Mouse (Mus musculus) fat pad, adult 2 months (tissue): Measurements from ENCODE around the gene Kantr.
"Not testable (repeated sequence)": the region's sequence is repeated elsewhere in the genome, so short reads cannot be mapped to it uniquely, and the experiment has no call there.

Source experiments
- DNase-seq: peaks from one replicate; pipeline ENCODE4 v3.0.0-alpha.2; 2011; ENCODE audit warnings: low read depth, low spot score; ENCODE audit errors: extremely low read depth

Gene Kantr

DNA sequence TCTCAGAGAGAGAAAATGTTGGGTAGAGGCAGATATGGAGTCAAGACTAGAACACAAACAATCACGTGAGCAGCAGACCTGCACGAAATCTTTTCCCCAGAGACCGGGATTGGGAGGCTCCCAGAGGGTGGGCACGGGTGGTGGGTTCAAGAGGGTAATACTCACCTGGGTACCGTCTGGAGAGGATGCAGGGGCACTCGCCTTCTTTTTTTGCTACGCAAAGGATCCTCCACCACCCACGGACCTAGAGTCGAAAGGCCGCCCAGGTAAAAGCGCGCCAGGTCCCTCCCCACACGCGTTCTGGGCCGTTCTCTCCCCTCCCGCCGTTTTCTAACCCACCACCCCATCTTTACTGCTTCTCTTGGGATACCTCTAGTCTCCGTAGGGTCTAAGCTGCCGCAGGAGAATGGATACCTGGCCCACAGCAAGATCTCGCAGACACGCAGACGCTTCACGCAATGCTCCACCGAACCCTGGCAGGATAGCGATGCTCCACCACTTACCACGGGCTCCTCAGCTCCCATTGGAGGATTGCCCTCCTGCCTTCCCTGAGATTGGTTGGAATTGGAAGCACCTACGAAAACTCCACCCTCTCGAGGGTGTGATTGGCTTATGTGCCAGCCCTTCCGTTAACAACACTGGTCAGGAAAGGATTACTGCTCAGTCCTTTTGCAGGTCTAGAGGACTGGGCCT, at the start of gene Kantr:
Gene Kantr (minus strand): TSS at position 500 of the 693 bp plus-strand sequence.
- DNase-seq: peak; percentile 63

DNA sequence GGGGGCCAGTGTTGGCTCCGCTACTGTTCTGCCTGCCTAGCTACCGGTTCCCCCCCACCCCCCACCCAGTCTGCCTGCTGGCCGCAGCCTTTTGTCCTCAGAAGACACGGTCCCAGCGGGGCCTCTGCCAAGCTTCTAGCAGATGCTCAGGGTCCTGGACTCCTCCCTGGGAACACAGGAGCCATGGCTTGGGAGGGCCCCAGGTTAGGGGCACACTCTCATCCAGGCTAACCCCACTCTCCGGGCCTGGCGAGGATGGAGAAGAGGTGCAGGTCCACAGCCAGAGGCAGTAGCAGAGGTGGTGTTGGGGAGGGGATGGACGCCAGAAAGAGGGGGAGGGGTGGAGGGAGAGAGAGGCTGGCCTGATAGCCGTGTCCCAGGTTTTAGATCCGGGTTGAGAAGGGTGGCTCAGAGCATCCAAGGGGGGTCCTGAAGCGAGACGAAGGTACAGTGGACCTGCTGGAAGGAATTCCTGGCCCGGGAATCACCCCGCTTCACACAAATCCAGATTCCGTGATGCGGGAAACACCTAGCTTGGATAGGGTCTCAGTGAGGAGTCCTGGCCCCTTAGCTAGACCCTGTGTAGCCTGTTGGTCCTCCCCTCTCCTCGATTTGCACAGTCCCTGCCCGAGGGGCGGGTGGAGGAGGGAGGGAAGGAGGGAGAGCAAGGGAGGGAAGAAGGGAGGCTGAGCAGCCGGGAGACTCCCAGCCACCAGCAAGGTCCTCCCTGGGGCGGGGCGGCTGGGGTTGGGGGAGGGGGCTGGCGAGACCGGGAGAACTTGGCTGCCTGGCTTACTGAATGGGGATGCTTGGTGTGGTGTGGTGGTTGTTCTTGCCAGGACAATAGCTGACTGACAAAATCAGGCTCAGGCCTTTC, 41.3 kb upstream of the Kantr start, which contains the start of gene Gpr173:
Gene Gpr173 (minus strand): TSS at position 308 of the 877 bp plus-strand sequence.
- no peak for DNase-seq

DNA sequence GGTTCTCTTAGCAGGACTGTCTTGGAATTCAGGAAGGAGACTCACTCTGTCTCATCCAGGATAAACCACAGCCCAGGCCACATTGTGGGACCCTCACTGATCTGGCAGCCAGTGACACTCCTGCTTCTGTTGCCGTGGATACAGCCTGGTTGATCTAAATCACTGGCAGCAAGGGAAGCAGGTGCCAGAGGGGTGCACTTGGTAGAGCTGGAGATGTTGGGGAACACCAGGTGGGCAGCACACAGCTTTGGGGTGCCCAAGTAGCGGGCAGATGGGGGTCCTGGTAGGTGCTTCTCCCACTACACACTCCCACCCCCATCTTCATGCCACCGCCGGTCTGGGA, 40.7 kb upstream of the Kantr start:
- DNase-seq: no peak

DNA sequence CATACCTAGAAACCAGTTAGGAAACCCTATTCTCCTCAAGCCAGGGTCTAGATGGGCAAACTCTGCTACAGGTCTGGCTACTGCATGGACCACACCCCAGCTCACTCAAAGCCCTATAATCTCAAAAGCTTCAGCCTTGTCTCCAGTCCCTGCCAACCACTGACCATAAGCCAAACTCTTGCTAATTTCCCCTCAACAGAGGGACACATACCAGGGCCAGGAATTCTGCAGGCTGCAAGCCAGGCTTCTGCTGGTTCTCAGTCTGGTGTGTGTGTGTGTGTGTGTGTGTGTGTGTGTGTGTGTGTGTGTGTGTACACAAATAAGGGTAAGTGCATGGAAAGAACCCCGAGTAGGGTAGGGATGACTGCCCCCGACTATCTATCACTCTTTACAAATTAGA, 39.1 kb upstream of the Kantr start:
- DNase-seq: no peak

DNA sequence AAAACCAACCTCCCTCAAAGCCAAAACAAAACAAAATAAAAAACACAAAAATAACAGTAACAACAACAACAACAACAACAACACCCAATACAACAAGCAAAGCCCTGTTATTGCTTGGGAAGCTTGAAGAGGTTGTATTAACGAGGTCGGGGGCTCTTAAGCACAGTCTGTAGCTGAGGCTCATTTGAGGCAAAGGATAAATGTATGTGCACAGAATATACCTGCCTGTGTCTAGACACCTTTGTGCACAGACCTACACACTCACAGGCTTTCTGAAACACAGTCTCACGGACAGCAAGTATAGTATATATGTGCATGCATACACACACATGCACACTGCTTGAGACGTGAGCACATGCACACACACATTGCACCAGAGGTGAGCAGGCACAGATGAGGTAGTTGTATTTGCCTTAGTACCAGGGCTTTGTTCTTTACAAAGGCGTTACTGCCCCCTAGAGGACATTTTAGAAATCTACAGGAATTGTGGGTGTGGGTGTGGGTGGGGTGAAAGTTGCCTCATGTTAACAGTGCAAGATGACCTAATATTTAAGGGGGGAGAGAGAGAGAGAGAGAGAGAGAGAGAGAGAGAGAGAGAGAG, 25.4 kb upstream of the Kantr start:
- no peak for DNase-seq

DNA sequence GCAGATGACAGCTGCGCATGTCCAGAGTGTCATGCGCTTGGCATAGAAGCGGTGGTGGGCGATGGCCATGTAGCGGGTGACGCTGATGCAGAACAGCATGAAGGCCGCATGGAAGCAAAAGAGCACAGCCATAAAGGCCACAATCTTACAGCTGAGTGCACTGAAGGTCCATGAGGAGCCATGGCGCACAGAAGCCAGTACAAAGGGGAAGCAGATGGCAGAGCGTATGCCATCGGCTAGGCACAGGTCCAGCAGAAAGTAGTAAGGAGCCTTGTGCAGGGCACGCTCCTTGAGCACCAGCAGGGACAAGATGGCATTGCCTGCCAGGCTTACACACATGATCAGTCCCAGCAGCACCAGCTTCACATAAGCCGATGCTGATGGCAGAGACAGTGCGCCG, 19.7 kb upstream of the Kantr start:
- no peak for DNase-seq

DNA sequence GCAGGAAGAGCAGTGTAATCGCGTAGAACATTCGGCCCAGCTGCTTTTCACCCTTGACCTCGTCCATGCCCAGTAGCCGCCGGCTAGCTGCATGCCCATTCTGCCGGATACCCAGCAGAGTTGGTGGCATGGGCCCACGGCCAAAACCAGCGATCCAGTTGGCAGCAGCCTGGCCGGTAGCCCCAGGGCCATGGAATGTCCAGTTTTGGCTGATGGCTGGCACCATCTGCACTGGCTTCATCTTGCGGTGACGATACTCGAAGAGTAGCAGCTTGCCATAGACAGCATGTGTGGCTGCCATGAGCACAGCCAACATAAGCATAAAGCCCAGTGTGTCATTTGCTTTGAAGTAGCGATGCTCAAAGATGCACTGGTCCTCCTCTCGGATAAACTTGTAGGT, 19.3 kb upstream of the Kantr start:
- DNase-seq: no peak

DNA sequence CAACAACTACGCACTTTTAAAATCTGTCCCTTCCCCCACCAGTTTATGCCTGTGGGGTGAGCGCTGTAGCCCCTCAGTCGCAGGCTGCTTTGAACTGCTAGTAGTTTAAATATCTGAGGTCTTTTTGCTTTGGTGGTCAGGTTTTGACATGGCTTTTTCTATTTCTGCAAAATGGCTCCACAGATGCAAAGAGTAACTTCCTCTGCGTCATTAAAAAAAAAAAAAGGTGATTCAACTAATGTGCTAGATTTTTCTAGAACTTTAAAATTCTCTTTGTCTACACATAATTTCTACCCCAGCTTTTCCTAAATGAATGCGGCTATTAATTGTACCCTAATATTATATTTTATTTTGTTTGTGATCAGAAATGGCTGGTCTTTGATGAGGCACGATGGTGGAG, 15.6 kb upstream of the Kantr start:
- DNase-seq: no peak

DNA sequence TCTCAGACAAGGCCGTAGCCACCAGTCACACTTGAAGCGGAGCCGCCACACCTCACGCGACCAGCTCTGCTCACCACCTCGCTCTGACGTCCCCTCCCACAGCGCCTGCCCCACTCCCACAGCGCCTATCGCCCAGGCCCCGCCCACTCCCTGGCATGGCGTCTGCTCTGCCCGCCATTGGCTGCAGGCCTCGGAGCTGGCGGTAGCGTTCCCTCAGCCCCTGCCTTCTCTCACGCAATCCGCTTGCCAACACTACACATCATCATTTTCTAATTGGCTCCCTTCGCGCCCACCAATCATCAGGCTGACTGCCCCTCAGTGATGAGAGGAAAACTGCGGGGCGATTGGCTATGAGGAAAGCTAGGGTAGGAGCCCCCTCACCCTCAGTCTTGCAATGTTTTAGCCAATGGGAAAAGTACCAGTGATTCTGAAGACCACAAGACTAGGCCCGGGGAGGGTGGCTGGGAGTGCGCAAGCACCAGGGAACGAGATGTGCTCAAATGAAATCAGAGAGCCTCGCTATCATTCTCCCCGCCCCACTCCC, 15.1 kb upstream of the Kantr start, which contains the start of gene Tspyl2:
Gene Tspyl2 (minus strand): TSS at position 68 of the 544 bp plus-strand sequence.
- no peak for DNase-seq

DNA sequence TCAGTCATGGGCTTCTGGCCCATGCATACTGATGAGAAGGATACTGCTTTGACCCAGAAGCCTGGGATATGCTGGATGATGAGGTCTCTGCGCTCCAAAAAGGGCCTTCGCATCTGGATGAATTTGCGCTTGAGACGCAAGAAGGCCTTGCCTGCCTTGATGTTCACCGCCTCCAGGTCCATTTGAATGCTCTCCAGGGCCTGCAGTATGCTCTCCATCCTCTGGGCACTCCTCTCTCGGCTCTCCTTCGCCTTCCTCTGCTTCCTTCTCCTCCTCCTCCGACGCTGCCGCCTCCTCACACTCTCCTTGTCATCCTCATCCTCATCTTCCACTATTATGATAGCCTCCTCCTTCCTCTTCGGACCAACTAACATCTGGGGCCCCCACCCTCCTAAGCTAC, 14.2 kb upstream of the Kantr start:
- no peak for DNase-seq

DNA sequence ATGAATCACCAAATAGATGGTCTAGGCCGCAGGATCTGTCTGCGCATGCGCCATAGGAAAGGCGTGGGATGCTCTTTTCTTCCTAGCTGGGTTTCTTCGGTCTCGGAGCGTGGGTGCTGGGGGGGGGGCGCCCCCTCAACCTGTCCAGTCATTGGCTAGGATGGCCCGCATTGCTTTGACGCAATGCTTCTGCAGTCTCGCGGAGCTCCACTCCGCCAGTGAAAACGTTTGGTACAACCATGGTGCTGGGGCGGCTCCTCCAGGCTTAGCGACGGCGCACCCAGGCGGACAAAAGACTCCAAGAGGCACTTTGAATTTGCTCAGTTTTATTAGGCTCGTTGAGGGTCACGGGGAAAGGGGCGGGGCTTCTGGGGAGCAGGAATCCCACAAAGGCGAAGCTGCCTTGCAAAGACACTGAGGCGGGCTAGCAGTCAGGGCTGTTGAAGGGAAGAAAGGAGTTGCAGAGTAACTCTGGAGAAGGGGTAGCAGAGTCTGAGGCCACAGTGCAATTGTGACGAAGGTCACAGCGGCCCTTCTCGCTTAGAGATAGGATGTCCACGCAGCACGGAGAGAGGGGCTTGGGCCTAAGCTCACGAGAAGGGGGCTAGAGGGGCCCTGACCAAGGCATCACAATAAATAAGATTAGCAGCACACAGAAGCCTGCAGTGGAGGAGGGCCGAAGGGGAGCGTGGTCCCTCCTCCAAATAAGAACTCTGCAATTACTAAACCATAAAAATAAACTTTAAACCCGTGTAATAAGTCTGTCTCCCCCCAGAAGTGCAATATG, 9.4 kb upstream of the Kantr start:
- DNase-seq: peak; percentile 43

DNA sequence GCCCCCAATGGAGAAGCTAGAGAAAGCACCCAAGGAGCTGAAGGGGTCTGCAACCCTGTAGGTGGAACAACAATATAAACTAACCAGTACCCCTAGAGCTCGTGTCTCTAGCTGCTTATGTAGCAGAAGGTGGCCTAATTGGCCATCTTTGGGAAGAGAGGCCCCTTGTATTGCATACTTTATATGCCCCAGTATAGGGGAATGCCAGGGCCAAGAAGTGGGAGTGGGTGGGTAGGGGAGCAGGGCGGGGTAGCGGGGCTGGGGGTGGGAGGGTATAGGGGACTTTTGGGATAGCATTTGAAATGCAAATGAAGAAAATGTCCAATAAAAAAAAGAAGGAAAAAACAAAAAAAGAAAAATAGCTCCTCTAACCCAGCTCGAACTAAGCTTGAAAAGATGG, 8.8 kb upstream of the Kantr start:
- not testable (repeated sequence) for DNase-seq

DNA sequence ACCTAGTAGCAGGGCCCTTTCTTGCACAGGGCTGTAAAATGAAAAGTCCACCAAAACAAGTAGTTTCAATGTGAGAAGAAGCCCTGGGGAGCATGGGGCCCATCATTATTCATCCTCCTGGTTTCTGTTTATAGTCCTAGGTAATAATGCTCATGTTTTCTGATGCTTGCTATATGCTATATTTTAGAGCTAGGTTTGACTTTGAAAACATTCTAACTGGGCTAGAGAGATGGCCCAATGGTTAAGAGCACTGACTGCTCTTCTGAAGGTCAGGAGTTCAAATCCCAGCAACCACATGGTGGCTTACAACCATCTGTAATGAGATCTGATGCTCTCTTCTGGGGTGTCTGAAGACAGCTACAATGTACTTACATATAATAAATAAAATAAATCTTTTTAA, 2.1 kb upstream of the Kantr start:
- DNase-seq: not testable (repeated sequence)

DNA sequence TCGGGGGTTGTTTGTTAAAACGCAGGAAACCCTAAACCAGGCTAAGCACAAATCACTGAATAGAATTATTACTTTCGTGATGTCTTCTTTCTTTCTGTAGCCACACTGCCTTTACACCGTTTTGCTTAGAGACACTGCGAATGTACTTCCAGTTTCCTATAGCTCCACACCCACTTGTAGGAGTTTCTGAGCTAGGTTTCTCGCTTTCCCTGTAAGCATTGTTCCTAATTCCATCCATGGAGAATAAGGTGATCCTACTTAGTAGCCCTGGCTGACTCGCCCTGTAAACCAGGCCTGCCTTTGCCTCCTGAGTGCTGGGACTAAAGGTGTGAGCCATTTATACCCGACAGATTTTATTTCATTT, 376 bp upstream of the Kantr start:
- DNase-seq: no peak

DNA sequence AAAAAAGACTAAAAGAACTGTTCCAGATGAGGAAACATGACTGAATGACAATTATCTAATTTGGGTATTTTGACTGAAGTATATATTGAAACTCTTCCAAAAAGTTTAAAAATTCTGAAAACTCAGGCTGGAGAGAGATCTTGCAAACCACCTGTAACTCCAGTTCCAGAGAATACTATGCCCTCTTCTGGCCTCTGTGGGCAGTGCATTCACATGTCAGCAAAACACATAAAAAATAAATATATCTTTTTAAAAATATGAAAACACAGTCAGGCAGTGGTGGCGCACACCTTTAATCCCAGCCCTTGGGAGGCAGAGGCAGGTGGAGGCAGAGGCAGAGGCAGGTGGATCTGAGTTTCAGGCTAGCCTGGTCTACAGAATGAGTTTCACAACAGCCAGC, 3.7 kb downstream of the Kantr start:
- DNase-seq: no peak

DNA sequence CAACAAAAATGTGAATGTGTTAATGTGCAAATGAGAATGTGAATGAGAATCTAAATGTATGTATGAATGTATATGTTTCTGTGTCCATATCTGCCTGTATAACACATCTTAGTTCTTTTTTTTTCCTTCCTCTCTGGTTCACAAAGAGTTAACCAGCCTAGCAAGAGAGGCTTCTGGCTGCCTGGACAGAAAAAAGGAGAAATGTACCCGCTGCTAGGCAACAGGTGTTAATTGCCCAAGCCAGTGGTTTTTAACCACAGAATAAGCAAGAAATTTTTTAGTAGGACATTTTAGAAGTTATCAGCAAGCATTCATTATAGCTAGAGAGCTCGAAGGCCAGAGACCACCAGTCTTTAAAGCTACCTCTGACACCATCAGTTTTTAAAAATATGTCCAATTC, 4.5 kb downstream of the Kantr start:
- DNase-seq: no peak

DNA sequence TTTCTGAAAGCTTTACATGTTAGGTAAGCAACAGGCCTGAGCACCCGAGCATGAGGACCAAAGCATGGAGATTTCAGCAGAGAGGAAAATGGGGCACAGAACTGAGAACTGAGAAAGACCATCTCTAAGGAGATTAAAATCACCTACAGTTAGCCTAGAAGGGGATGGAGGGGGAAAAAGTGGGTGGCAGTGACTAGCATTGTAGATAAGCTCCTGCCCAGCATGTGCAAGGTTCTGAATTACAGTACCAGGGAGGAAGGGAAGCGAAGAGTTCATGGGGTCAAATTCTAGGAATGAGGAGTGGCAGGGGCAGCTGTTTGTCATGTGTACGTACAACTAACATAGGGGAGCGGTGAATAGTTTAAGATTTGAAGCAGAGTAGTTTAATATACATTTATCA, 6.8 kb downstream of the Kantr start:
- no peak for DNase-seq

DNA sequence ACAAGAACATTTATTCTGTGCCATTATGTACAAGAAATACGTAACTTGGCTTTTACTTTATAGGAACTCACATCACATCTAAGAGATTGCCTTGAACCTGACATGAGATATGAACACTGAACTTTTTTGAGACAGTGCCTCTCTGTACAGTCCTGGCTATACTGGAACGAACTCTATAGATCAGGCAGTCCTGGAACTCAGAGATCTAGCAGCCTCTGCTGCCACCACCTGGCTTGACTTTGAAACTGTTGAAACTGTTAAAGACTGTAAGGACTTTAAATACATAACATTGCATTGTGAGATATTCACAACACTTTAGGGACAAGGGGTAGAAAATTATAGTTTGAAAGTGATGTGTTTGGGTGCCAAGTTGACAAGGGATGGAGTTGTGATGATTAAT, 19.4 kb downstream of the Kantr start:
- no peak for DNase-seq

DNA sequence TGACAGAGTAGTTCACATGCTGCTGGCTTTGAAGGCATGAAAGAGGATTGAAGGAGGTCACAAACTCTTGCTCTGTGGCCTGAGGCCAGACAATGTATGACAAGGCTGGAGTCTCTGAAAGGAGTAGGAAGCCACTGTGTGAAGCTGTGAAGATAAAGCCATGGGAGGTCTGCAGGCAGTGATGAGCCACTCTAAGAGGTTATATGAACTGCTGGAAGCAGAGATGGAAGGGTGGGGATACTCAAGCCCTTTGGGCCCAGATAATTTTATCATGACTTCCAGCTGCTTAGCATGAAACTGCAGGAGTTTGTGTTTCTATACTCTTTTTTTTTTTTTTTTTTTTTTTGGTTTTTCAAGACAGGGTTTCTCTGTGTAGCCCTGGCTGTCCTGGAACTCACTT, 19.9 kb downstream of the Kantr start:
- DNase-seq: no peak

DNA sequence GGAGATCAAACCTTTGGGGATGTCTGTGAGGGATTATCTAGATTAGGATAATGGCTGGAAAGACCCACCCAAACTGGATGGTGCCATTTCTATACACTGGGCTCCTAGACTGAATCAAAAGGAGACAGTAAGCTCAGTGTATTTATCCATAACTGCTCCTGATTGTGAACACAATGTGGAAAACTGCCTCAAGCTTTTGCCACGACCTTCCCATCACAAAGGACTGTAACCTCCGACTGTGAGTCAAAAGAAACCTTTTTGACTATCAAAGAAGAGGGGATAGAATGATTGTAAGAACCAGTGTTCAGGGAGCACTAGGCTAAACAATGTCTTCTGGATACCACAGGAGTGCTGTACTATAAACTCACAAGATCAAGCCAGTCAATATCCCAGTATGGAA, 21.1 kb downstream of the Kantr start:
- DNase-seq: no peak

DNA sequence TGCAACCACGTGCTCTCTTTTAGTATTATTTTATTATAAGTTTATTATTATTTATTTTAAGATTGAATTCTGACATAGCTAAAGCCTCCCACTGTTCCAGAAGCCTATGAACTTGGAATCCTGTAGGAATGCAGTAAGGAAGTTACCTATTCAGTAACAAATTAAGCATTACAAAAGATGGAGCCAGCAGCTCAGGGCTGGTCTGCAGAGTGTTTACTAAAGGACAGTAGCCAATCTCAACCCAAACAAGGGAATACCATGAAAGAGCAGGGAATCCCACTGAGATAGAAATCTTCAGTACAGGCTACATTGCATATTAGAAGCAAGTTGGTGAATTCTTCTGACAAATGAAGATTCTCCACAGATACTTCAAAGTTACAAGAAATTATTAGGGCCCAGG, 40.3 kb downstream of the Kantr start:
- not testable (repeated sequence) for DNase-seq
